Mouse (Mus musculus) erythroblast, embryonic 14.5 days (primary cell): ENCODE data around the gene Tmem170b. TPM values are rescaled to one million over a fixed set of nuclear protein-coding genes. Genes with fewer than 3 reads are reported as not detected.

Experiments
- H3K27me3 ChIP-seq: 2 replicates; pipeline ENCODE4 v1.6.1; 2012; ENCODE audit warnings: inconsistent platforms; ENCODE audit not compliant: control insufficient read depth
- H3K36me3 ChIP-seq: 2 replicates; pipeline ENCODE4 v1.6.1; 2012; ENCODE audit warnings: mild to moderate bottlenecking, inconsistent platforms; ENCODE audit not compliant: control insufficient read depth
- H3K4me1 ChIP-seq: 2 replicates; pipeline ENCODE4 v1.6.1; 2012; ENCODE audit warnings: inconsistent platforms; ENCODE audit not compliant: control insufficient read depth
- H3K4me3 ChIP-seq: replicated peaks from 2 replicates; pipeline ENCODE3; 2012; ENCODE audit warnings: moderate library complexity, mild to moderate bottlenecking, inconsistent platforms
- H3K9me3 ChIP-seq: 2 replicates; pipeline ENCODE4 v1.6.1; 2012; ENCODE audit warnings: low read length, inconsistent platforms, mixed read lengths; ENCODE audit not compliant: control insufficient read depth
- GATA1 ChIP-seq: IDR thresholded peaks from 2 replicates; pipeline ENCODE4 v1.6.1; 2012; ENCODE audit warnings: low read length, inconsistent platforms, mixed read lengths
- TAL1 ChIP-seq: IDR thresholded peaks from 3 replicates; pipeline ENCODE4 v1.6.1; 2012; ENCODE audit warnings: low read length, inconsistent platforms, mixed read lengths
- polyA plus RNA-seq: library from polyadenylated mRNA; stranded (reverse); fragments of >175 nt; gene quantifications from 2 replicates; pipeline ENCODE4 v1.2.3, GENCODE M21; 2012

Gene Tmem170b
- 0.02 and 0.10 TPM in 2 replicates for polyA plus RNA-seq

DNA sequence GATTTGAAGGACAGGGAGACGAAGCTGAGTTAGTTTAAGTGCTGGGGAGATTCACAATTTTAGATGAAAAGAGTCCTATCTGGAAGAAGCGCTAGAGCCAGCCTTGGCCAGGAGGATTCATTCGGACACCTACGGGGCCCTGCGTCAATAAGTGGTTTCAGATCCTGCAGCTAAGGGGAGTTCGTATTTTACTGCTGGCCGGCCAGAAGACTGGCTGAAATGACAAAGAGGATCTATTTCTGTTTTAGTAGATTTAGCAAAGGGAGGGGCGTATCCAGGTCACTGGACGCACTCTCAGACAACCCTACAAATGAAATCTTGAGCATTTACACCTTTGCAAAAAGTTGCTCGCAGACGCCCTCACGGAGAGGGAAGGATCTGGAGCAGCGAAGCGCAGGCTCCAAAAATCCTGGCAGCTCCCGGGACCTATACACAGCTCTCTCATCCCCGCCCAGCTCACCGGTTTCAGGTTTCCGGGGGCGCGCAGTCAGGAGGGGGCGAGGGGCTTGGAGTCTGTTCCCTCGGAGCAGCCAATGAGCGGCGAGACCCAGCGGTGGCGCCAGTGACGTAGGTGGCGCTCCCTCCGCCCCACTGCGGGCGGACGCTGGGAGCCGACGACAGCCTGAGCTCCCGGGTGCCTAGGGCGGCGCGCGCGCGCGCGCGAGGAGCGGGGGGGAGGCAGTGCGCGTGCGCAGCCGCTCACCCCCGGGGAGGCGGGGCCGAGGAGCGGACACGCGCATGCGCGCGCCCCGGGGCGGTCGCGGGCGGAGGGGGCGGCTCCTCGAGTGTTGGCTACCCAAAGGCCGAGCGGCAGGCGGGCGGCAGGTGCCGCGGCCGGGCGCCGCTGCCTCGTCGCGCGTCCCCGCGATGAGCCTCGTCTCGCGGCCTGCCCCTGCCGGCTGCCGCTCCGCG, at the start of gene Tmem170b:
Tmem170b (plus strand) TSS at position 809 of the 912 bp plus-strand sequence.
- no peaks in the 10 kb centered on the region for H3K36me3 ChIP-seq
- peaks cover 36% of the 10 kb centered on the region for H3K4me1 ChIP-seq
- TF ChIP-seq TAL1 (no peak), GATA1 (no peak)
- H3K4me3 ChIP-seq = peak within 1 kb of the TSS; percentile 94
- H3K27me3 ChIP-seq = no peaks in the 10 kb centered on the region
- H3K9me3 ChIP-seq = no peaks in the 10 kb centered on the region

DNA sequence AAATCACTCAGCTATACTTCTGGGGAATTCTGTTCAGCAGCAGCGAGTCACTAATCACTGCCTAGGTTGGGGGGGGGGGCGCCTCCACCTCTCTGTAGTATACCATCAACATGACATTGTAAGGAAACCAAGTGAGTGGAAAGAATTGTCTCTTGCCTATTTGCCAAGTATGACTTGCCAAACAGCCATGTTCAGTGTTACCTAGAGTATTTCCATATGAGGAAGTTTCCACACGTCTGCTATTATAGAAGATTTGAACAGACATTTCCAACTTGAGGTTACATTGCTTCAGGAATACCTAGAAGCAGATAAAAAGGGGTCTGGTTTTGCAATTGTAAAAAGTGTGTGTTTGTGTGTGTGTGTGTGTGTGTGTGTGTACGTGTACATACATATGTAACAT, 44.7 kb upstream of the Tmem170b start:
- Histone ChIP-seq H3K9me3 (no peaks in the 10 kb centered on the region), H3K4me1 (no peaks in the 10 kb centered on the region), H3K27me3 (no peaks in the 10 kb centered on the region), H3K36me3 (no peaks in the 10 kb centered on the region), H3K4me3 (no peak overlapping the region)
- TF ChIP-seq GATA1 = no peak
- no peak for TF ChIP-seq TAL1

DNA sequence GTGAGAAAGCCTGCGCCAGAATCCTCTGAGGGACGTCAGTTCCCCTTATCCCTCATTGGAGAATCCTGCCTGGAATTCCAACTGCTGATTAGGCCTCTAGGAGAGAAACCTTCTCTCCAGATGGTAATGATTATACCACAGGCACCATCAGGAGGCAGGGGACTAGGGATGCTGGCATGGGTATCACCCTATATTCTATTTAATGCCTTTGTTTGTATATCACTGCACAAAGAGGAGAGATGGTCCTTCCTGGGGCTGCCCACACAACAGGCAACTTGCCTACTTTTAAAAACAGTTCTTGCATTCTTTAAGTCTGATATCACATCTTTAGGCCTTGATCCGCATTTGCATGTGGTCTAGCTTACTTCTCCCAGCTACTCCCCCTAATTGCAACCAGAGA, 37.3 kb upstream of the Tmem170b start:
- Histone ChIP-seq H3K4me1 (no peaks in the 10 kb centered on the region), H3K4me3 (no peak overlapping the region)
- TF ChIP-seq GATA1 (no peak), TAL1 (no peak)

DNA sequence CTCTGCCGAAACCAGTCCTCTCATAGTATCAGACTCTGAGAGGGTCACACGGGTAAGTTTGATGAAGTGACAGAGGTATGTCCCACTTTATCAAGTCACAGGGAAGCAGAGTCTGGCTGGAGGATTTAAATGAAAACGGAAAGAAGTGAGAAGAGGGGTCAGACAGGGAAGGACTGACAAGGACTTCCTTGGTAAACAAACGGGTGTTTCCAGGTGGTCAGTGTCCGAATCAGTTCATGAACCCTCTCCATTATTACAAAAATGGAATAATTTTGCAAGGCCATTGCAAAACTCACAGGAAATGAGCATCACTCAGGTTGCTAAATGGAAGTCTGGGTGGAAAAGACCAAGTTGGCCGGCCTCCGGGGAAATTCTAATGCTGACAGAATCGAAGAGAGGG, 36.8 kb upstream of the Tmem170b start:
- no peaks in the 10 kb centered on the region for H3K9me3 ChIP-seq
- H3K36me3 ChIP-seq = no peaks in the 10 kb centered on the region
- no peak overlapping the region for H3K4me3 ChIP-seq
- no peaks in the 10 kb centered on the region for H3K27me3 ChIP-seq
- H3K4me1 ChIP-seq = no peaks in the 10 kb centered on the region
- TF ChIP-seq GATA1 (no peak), TAL1 (no peak)

More for the DNA sequence above, 37.3 kb upstream of the Tmem170b start:
- Histone ChIP-seq H3K9me3 (no peaks in the 10 kb centered on the region), H3K27me3 (no peaks in the 10 kb centered on the region), H3K36me3 (no peaks in the 10 kb centered on the region)

DNA sequence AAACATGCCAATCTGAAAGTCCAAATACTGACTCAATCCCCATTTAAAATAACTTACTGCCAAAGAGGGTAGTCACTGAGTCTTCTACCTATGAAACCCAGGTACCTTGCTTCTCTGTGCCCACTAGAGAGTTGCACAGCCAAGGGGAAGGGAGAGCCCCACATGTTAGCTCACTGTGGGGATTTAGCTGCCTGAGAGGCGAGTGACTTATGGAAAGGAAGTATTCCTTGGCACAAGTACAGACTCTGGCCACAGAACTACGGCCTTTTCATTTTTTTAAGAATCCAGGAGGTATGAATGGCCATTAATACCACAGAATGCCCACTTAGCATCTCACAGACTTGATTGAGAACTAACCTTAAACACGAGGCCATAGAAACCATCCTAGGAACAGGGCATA, 35.9 kb upstream of the Tmem170b start:
- no peaks in the 10 kb centered on the region for H3K36me3 ChIP-seq

DNA sequence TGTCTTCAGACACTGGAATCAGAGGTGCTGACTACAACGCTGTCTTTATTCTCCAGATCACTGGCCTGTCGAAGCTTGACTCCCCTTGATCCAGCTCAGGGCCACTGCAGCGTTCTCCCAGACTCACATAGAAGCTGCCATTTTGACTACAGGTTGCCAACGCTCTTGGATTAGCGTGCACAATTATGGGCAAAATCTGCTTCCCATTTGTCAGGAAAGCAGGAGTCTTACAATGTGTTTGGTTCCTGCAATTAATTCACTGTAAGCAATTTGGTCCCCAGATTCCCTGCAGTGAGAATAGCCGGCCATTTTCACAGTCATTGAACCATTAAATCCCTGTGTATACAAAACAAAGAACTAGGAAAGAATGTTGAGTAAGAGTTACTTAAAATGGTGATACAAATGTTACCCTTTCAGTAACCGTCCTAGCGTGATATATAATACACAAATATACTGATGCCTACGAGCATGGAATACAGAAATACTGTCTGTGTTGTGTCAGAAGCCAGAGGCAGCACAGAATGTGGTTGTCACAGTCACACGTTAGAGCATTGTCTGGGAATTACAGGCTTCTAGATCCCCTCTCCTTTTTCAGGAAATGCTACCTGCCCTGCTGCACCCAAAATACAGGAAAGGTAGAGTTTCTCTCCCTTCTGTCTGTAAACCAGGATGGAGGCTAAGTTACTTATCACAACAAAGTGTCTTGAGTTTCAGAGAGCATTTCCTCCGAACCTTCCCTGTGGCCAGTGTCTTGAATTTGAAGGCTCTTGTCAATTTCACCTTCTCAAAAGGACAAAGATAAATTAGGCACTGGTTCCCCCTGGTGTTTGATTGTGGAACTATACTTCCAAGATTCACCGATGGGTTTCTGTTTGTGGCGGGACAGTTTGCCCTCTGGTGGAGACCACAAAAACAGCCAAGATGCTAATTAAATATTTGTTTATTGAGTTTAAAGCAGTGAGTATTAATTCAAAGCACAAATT, 34.0 kb upstream of the Tmem170b start:
- no peak overlapping the region for H3K4me3 ChIP-seq
- no peaks in the 10 kb centered on the region for H3K9me3 ChIP-seq
- H3K4me1 ChIP-seq = no peaks in the 10 kb centered on the region
- no peaks in the 10 kb centered on the region for H3K36me3 ChIP-seq
- no peaks in the 10 kb centered on the region for H3K27me3 ChIP-seq
- no peak for TF ChIP-seq GATA1
- TF ChIP-seq TAL1 = no peak

More for the DNA sequence above, 35.9 kb upstream of the Tmem170b start:
- Histone ChIP-seq H3K4me3 (no peak overlapping the region), H3K9me3 (no peaks in the 10 kb centered on the region), H3K4me1 (no peaks in the 10 kb centered on the region), H3K27me3 (no peaks in the 10 kb centered on the region)
- no peak for TF ChIP-seq TAL1

DNA sequence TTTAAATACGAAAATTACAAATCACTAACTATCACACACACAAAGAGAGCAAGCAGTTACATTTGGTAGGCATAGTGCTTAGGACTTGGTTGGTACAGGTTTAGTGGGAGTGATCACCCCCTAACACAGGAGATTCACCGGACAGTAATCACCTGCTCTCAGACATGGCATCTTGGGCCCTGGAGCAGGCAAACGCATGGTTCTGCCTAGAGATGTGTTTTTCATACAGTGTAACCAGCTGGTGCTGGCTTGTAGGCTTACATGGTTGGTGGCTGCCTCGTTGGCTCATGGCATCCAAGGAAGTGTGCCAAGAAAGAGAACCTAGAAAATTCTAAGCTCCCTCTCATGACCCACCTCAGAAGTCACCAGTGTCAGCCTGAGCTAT, 33.4 kb upstream of the Tmem170b start:
- no peaks in the 10 kb centered on the region for H3K27me3 ChIP-seq
- no peak for TF ChIP-seq TAL1
- no peak for TF ChIP-seq GATA1
- H3K9me3 ChIP-seq = no peaks in the 10 kb centered on the region
- no peaks in the 10 kb centered on the region for H3K4me1 ChIP-seq
- H3K4me3 ChIP-seq = no peak overlapping the region
- H3K36me3 ChIP-seq = no peaks in the 10 kb centered on the region

DNA sequence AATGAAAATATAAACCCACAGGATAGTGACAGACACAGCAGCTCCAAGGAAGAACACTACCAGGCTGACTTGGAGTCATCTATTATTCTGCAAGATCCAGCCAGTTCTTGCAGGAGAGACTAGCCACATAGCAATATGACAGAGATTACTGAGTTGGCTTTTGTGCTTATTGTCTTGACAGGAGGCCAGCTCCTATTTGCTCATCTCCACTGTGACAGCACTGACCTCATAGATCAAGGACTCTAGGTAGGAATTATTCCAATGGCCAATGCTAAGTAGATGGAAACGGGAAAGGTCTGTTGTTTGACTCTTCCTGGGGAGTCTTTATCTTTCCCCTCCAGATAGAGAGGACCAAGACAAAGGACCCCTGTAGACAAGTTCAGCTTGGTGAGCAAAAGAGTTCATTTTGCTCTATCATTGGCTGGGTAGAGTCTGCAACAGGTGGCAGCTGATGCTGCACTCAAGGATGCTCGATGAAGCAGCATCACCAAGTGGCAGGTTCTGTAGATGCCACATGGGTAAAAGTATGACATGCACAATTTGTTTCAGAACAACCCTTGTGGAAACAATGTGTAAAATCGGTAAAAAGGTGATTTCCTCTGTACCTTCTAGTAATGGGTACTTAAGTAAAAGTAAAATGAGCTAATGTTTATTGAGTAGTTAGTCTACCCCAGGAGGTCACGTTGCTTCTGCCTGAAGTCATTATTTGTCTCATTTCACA, 32.4 kb upstream of the Tmem170b start:
- Histone ChIP-seq H3K27me3 (no peaks in the 10 kb centered on the region), H3K4me3 (no peak overlapping the region), H3K36me3 (no peaks in the 10 kb centered on the region), H3K4me1 (no peaks in the 10 kb centered on the region), H3K9me3 (no peaks in the 10 kb centered on the region)
- no peak for TF ChIP-seq TAL1
- no peak for TF ChIP-seq GATA1
